Mouse (Mus musculus) heart, postnatal 10 days (tissue): ENCODE results near the gene Ythdf1. TPM values are rescaled to one million over a fixed set of nuclear protein-coding genes. Genes with fewer than 3 reads are reported as not detected.

Source experiments
- DNase-seq, 2 experiments: peaks; one replicate each; pipeline ENCODE4 v3.0.0; 2021
- intact Hi-C: fragments of 180-260 bp; cut with DNase I; formaldehyde crosslinking; loops from one replicate; pipeline ENCODE4 v1.15.1; 2025
- total RNA-seq, 2 experiments: library from RNA; stranded (reverse); gene quantifications; 2 replicates each; pipeline ENCODE4 v1.2.3; 2021

Ythdf1 gene
- 10 to 100 TPM; 46.6 to 46.9 TPM for total RNA-seq

DNA sequence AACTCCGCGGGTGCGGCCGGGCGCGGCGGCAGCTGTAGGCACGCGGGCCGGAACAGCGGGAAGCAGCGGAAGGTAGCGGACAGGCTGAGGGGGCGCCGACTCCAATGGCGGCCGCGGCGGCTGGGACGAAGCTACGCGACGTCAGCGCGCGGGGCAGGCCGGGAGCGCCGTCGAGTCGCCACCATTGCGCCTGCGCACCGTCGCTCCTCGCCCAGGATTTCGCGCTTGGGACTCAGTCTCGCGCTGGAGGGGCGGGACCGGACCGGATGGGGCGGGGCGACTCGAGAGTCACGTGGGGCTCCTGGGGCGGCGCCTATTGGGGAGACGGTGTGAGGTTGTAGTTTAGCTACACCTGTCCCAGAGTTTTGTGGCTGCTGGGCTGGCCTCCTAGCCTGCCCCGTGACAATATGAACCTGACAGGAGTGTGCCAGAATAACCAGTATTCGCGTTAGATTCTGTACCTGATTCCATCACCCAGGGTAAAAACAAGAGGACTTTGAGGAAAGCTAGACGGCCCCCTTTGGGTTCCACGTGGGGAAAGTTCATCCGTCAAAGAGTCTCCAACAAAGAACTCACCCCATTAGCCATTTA is at the start of gene Ythdf1:
Ythdf1 (minus strand) TSS at position 140 of the 591 bp plus-strand sequence.
- intact Hi-C loops = no loop called here
- DNase-seq = peak; percentile 98 to 99

DNA sequence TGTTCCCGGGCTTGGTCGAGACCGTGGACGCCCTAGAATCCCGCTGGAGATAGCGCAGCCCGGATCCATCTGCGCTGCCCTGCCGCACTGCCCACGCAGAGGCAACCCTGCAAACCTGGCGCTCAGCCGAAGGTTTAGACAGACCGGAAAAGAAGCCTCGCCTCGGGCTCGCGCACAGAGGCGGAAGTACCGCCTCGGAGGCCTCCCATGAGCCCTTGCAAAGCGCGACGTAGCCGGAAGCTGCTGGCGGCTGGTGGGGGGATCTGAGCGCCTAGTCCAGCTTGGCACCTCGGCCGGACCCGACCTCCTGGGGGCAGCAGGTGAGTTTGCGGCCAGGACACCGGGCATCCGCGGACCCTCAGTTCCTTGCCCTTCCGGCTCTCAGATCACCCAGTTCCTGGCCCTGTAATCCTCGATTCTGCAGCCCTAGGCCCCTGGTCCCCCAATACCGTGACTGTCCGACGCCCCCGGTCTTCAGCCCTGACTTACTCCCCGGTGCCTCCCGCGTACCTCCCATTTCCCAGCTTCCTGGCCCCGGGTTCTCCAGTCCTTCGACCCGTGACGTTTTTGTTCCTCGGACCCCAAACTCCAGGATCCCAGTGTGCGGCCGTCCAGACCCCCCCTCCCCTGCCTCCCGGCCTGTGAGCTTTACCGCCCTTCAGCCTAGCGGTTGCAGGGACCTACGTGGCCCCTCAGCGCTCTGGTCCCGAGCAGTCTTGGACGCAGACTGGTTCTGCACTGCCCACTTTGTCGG is 46.4 kb upstream of the Ythdf1 start, which contains the start of gene Arfgap1:
Arfgap1 (plus strand) TSS at position 216 of the 754 bp plus-strand sequence.
- DNase-seq = peak; percentile 95 to 96
- intact Hi-C loops = no loop called here

DNA sequence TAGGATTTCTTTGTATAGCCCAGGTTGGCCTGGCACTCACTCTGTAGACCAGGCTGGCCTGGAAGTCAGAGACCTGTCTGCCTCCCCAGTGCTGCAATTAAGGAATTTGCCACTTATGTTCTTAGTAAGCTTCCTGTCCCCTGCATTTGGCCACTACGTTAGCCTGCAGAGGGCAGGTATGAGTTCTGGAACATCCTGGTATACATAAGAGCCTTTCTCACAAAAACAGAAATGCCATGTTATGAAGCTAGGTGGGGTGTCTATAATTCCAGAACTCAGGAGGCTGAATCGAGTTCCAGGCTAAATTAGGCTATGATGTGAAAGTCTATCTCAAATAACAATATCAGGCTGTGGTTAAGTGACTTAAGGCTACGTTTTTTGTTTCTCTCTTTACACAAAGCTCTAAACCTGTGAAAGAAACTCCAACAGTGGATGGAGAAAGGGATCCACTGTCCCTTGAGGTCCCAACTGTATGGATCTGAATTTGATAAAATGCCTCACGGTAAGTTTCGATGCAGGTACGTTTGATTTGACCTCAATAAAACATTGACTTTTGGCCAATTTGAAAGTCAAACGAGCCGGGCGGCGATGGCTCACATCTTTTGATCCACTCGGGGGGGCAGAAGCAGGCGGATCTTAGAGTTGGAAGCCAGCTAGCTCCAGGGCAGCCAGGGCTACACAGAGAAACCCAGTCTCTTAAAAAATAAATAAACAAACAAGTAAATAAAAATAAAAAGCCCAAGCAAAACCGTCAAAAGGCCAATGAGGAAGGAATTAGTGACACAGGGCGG is 45.5 kb upstream of the Ythdf1 start:
- peak; percentile 29 to 38 for DNase-seq
- intact Hi-C loops = no loop called here

DNA sequence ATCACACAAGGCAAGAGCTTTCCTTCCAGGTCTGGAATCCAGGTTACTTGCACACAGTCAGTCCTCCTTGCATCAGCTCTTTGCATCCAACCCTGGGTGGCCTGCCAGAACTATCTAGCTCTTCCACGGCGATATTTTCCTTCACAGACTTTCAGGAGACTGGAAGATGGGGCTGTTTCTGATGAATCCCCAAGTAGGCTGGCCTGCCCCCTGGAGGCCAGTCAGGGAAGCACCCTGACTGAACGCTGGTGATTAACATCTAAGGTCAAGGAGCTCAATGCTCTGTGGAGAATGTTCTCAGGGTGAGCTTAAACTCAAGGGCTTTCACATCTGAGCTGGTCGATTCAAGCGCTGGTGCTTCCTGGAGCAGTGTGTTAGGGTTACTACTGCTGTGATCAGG is 43.2 kb upstream of the Ythdf1 start:
- intact Hi-C loops = loop anchor here (1.0 kb wide), 1 partner anchor 39 kb away; no protein-coding TSS in a partner anchor
- peak; percentile 69 to 82 for DNase-seq

DNA sequence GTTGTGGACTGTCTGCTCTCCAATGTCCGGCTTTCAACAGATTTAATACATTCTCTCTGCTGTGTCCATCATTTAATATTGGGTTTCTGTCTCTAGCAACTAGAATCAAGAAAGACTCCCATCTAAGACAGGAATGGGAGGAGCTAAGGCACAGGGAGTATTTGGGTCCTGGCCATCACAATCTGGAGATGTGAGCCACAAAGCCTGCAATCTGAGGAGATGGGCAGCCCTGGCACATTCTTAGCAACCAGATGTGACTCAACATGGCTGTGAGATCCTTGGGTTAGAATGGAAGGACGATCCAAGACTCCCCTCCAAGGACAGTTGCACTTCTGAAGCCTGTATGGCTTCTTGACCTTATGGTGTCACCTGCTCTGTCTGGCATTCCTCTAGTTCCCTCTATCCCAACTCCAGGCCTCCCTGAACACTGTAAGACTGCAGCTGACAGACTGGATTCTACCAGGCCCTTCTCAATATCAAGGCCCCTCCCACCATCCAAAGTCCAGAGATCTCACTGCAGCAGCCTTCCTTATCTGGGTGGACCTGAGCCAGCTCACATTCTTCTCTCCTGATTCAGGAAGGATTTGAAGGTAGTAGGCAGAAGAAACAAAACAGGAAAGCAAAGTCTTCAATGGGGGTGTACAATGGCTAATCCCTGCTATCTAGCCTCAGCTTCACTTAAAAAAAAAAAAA is 42.0 kb upstream of the Ythdf1 start:
- DNase-seq = no peak

DNA sequence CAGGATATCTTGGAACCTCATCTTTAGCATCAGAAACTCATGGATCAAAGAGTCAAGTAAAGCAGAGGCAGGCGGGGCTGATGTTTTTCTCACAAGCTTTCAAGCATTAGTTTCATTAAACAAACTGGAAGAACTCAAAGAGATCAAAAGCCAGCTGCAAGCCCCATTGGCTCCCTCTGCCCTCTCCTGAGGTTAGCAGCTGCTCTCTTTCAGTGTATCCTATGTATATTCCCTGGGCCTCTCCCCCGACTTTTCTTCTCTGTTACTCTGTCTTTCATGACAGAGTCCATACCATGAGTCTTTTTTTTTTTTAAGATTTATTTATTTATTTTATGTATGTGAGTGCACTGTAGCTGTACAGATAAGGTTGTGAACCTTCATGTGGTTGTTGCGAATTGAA is 39.4 kb upstream of the Ythdf1 start:
- intact Hi-C loops = no loop called here
- no peak for DNase-seq

More for the DNA sequence above, 42.0 kb upstream of the Ythdf1 start:
- intact Hi-C loops = loop anchor here (1.0 kb wide), 1 partner anchor 37 kb away; no protein-coding TSS in a partner anchor

DNA sequence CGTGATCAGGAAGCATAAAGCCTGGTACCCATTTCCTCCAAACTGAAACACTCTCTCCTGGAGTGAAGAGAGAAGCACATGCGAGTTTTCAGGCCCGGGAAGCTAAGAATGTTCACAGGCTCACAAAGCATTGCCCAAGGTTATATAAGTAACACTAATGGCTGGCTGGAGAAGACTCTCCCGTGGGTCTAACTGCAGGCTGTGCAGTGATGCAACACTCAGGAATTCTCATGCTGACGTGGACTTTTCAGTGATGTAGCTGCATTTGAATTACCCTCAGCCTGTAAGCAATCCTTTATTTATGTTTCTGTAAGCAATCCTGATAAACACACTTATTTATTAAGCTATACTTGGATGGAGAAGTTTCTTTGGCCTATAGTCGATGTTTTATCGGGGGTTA is 38.9 kb upstream of the Ythdf1 start:
- intact Hi-C loops = no loop called here
- no peak for DNase-seq

DNA sequence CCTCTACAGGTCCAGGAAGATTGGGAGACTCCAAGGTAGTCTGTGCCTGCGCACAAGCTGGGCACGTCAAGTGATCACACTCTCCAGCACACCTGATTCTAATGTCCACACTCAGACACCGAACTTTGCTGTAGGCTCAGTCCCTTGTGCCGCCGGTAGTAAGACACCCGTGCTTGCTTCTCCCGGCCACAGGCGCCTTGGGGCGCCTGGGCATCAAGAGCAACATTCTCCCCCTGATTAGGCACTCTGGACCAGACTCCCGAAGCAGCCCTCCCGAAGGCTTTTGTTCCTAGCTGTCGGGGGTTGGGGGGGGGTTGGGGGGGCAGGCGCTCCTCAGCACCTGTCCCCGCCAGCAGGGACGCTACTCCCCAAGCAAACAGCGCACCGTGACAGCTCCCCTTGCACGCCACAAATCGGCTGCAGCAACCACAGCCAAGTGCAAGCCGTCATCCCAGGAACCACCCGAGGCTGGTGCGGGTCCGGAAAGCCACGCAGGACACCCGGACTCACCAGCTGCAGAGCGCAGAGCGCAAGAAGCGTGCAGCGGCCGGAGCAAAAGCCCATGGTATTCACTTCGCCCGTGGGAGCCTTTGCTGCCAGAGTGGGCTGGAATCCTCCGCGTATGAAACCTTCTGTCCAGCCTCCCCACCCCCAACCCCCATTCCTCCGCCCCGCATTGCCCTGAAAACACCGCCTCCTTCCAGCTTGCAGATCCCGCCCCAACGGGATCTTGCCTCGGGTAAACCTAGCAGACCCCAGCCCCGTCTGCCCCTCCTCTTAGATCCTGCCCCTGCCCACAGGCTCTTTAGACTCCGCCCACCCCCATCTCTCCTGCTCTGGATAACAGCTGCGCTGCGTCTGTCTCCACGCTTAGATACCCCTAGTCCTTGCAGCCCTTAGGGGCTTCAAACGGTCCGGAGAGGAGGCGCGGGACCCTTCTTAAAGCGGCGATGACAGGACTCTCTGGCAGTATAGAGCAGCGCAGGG is 33.6 kb upstream of the Ythdf1 start, which contains the start of gene Nkain4:
Nkain4 (minus strand) TSS at position 639 of the 987 bp plus-strand sequence.
- intact Hi-C loops = no loop called here
- peak; percentile 54 to 57 for DNase-seq

DNA sequence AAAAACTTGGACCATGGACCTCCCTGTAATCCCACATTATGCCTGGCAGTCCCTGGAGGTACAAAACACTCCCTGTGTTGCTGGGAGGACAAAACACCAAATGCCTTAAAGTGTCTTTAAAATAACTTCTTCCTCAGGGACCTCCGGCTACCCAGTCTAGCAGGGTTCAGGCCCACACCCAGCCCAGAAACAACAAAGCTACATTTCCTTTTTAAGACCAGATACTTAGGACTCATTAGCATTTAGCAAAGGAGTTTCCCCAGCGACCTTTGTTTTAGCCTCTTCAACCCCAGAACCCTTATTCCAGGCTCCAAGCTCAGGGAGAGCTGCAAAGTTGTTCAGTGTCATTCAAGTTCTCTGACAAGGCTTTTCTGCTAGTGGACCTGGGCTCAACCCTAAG is 32.9 kb upstream of the Ythdf1 start:
- intact Hi-C loops = no loop called here
- DNase-seq = no peak

DNA sequence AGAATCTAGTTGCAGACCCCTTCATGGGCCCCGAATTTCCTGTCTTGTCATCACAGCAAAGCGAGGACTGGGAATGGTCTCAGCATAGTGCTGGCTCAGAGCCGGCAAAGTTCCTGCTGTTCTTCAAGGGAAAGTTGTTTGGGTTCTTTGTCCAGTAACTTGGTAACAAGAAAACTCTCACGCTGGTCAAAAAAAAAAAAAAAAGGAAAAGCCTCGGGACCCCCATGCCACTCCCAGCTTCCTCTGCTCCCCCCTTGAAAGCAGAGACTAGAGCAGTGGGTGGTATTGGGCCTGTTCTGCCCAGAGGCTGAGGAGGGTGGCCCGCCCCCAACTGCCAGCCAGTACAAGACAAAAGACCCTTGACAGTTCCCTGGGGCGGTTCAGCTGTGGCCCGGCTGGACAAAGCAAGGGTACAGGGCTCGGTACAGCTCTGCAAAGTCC is 32.0 kb upstream of the Ythdf1 start:
- intact Hi-C loops = no loop called here
- DNase-seq = peak in 1 of 2 experiments; percentile 20

DNA sequence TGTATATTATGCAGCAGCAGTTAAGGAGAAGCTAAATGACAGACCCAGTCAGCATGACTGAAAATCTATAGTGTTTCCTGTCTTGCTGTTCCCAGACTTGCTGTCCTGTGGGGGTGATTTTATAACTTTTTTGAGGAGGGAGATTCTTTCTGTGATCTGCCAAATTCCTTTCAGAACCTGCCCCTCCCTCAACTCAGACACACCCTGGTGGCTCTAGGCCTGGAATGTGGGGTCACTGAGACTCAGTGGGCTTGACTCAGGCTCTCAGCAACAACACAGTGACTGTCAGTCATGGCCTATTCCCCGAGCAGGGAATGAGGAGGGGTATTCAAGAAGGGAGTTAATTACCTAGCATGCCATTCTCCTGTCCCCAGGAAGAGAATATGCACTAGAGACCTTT is 29.2 kb upstream of the Ythdf1 start:
- intact Hi-C loops = no loop called here

DNA sequence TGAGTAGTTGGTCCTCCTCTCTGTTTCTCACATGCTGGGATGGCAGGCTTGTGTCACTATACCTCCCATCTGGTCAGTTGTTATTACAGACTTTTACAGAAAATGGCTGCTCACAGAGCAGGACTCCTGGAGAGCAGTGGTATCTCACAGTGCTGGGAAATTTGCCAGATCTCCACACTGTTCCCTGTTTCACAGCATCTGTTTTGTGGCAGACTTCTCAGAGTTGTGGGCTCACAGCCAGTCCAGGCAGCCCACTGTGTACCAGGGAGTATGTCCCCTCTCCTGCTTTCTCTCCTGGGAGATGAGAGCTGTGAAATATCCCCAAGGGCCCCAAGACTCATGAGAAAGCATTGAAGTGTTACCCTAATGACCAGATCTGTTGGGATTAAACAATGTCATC is 21.1 kb upstream of the Ythdf1 start:
- intact Hi-C loops = no loop called here
- DNase-seq = no peak

More for the DNA sequence above, 29.2 kb upstream of the Ythdf1 start:
- DNase-seq = no peak

DNA sequence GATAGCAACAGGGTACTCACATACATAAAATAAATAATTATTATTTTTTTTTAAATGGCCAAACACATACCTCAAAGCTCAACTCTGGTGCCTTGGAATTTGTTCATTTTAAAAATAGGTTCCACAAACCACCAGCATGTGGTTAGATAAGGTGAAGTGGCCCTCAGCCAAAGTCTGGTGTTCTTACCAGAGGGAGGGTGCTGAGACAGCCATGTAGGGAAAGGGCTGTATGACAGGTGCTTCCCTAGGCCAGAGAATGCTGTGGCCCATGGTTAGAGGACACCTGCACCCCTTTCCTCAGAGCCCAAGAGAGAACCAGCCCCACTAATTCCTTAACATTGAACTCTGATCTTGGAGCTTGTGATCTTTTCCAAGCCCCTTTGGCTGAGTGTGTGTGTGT is 19.4 kb upstream of the Ythdf1 start:
- intact Hi-C loops = no loop called here
- no peak for DNase-seq

DNA sequence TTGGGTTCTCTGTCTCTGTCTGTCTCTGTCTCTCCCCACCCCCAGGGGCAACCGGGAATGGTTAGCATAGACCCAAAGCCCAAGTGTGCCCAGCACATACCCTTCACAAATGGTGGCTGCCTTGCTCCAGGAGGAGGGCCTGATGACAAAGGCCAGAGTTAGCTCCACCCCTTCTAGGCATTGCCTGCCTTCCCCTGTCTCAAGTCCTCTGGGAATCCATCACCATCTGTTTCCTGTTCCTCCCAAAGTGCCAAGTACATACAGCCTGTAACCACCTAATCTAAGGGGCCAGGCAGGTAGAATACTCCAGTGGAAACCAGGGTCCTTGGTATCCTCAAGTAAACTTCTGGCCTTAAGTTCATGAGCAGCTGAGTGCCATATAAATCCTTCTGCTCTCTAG is 11.7 kb upstream of the Ythdf1 start:
- intact Hi-C loops = no loop called here

DNA sequence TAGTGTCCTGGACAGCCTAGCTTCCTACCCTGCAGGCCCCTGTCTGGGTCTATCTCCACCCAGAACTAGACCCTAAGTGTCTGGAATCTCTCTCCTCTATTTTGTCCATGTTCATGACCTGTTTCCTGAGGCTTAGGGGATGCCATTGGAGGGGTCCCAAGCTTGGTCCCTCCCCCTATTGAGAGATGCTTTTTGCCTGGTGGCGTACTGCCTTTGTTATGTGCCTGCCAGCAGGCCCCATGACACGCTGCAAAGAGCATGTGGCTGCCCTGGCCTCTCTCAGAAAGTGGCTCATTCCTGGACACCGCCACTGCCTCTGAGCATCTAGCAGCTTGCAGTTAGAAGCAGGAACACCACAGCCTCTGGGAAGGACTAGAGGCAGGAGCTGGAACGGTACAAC is 8.0 kb upstream of the Ythdf1 start, which contains the start of gene Birc7:
Birc7 (plus strand) TSS at position 301 of the 400 bp plus-strand sequence.
- no peak for DNase-seq
- intact Hi-C loops = no loop called here

More for the DNA sequence above, 11.7 kb upstream of the Ythdf1 start:
- no peak for DNase-seq

DNA sequence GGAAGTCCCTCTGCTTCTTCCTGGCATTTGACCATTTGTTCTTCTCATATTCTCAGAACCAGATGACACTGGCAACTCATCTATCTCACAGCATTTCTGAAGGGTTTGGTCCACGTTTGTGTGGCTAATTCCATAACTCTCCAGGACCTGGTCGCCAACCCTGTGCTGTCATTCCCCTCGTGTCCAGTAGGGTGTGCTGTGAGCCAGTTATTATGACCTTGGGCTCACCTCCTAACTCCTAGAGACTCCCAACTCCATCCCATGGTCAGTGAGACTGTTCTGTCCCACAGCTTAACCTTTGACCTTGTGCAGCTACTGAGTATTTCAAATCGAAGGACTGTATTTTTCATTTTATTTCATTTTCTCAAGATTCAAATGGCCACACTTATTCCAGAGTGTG is 4.4 kb upstream of the Ythdf1 start:
- intact Hi-C loops = loop anchor here (1.0 to 2.0 kb wide), 2 partner anchors 38 to 136 kb away; no protein-coding TSS in a partner anchor
- DNase-seq = peak; percentile 75 to 84

DNA sequence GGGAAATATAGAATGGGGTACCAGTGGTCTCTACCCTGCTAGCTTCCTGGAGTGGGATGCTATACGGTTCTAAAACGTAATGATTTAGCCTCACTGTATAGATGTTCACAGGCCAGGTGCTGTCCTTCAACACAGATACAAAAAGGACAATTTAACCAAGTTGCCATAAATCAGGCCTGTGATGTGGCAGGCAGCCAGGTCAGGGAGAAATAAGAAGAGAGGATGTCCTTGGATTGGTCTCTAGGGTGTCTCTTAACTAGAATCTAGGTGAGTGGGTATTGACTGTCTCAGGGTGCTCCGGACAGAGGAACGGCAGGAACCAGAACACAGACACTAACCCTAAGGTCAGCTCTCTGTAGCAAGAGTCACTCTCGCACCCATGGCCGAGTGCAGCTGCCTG is 2.0 kb upstream of the Ythdf1 start:
- no peak for DNase-seq
- intact Hi-C loops = no loop called here

DNA sequence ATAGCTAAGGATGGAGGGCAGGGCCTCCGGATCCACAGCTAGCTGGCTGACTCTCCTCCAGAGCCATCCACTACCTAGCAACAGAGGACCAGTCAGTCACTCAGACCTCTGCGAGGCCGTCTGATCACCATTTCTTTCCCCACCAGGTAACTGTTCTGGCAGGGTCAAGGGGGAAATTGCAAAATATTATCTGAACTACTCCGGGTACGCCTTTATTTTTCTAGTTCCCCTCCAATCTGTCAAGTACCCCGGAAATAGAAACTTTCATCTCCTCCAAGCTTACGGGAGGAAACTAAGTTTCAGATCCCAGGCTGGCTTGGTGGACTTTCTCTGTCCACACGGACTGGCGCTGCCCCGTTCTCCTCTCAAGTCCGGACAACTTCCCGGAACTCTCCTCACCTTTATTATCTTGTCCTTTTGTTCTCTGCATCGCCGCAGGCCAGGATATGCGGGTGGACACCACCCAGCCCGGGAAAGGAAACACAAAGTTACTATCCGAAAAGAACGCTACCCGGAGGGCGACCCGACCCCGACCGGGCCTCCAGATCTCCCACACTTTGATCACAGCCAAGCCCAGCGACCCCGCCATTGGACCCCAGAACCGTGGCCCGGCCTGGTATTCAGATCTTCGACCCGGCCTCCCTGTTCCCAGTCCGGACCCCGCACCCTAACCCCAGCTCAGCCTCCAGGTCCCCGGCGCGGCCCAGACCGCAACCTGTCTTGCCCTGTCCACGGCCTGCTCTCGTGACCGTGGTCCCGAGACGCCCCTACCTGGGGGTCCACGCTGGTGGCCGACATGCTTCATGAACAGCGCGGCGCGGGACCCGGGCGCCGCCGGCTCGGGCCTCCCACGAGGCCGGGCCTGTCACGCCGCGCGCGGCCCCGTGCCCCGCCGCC is 588 bp downstream of the Ythdf1 start:
- no peak for DNase-seq
- intact Hi-C loops = no loop called here
